Mouse (Mus musculus) kidney, adult 9 months (tissue): Measurements from ENCODE around the gene Dcpp2.
"Not testable (repeated sequence)": the region's sequence is repeated elsewhere in the genome, so short reads cannot be mapped to it uniquely, and the experiment has no call there.

Source experiments
- DNase-seq: peaks from one replicate; pipeline ENCODE4 v3.0.0; 2022

Gene Dcpp2

GRCm38 (mm10) chr17:23941372-23941771 is 60.7 kb downstream of the Dcpp2 start, which contains the start of gene Sbp:
Gene Sbp (plus strand): TSS chr17:23941672.
- no peak for DNase-seq

- not testable (repeated sequence) for DNase-seq
Measured at GRCm38 (mm10) chr17:23947486-23947885, 66.8 kb downstream of the Dcpp2 start.

- no peak for DNase-seq
Measured at GRCm38 (mm10) chr17:23949068-23949467, 68.4 kb downstream of the Dcpp2 start.
